Mouse (Mus musculus): Measurements from ENCODE around the gene Rftn1. TPM values are rescaled to one million over a fixed set of nuclear protein-coding genes. Genes with fewer than 3 reads are reported as not detected.
"Not testable (repeated sequence)": the region's sequence is repeated elsewhere in the genome, so short reads cannot be mapped to it uniquely, and the experiment has no call there.

Gene Rftn1
- total RNA-seq (2015) (13.2 and 15.5 TPM in 2 replicates), total RNA-seq (2017) (29.8 and 36.5 TPM in 2 replicates)

GRCm38 (mm10) chr17:50190131-50191015 lies at the start of gene Rftn1:
TSS of gene Rftn1 (minus strand) at chr17:50190674.
- peak; percentile 33 for ATAC-seq (replicated peaks; ENCODE audit: poor library complexity)

GRCm38 (mm10) chr17:50237818-50238610 lies 47.5 kb upstream of the Rftn1 start:
- peak; percentile 24; the same call in 1 of the 2 replicates for ATAC-seq (replicated peaks; ENCODE audit: poor library complexity)

- ATAC-seq (replicated peaks; ENCODE audit: poor library complexity): peak; percentile 97
These were observed 46.9 kb upstream of the Rftn1 start for GRCm38 (mm10) chr17:50237436-50237709.

GRCm38 (mm10) chr17:50236702-50237435 lies 46.4 kb upstream of the Rftn1 start:
- ATAC-seq (replicated peaks; ENCODE audit: poor library complexity): no peak

- no peak for ATAC-seq (replicated peaks; ENCODE audit: poor library complexity)
These were observed 45.6 kb upstream of the Rftn1 start for GRCm38 (mm10) chr17:50235943-50236701.

- ATAC-seq (replicated peaks; ENCODE audit: poor library complexity): no peak
These were observed 43.5 kb upstream of the Rftn1 start for GRCm38 (mm10) chr17:50233956-50234355.

- ATAC-seq (replicated peaks; ENCODE audit: poor library complexity): no peak
These were observed 42.3 kb upstream of the Rftn1 start for GRCm38 (mm10) chr17:50232821-50233220.

GRCm38 (mm10) chr17:50231206-50231605 lies 40.7 kb upstream of the Rftn1 start:
- ATAC-seq (replicated peaks; ENCODE audit: poor library complexity): no peak

- peak; percentile 46 for ATAC-seq (replicated peaks; ENCODE audit: poor library complexity)
These were observed 39.1 kb upstream of the Rftn1 start for GRCm38 (mm10) chr17:50229534-50229933.

GRCm38 (mm10) chr17:50227366-50227765 lies 36.9 kb upstream of the Rftn1 start:
- peak; percentile 43 for ATAC-seq (replicated peaks; ENCODE audit: poor library complexity)

- ATAC-seq (replicated peaks; ENCODE audit: poor library complexity): no peak
These were observed 34.2 kb upstream of the Rftn1 start for GRCm38 (mm10) chr17:50224718-50225117.

- peak; percentile 81 for ATAC-seq (replicated peaks; ENCODE audit: poor library complexity)
These were observed 27.5 kb upstream of the Rftn1 start for GRCm38 (mm10) chr17:50217978-50218377.

- peak; percentile 40 for ATAC-seq (replicated peaks; ENCODE audit: poor library complexity)
These were observed 24.6 kb upstream of the Rftn1 start for GRCm38 (mm10) chr17:50215104-50215503.

- ATAC-seq (replicated peaks; ENCODE audit: poor library complexity): peak; percentile 50
These were observed 22.6 kb upstream of the Rftn1 start for GRCm38 (mm10) chr17:50213117-50213516.

GRCm38 (mm10) chr17:50211816-50212215 lies 21.3 kb upstream of the Rftn1 start:
- no peak for ATAC-seq (replicated peaks; ENCODE audit: poor library complexity)

- no peak for ATAC-seq (replicated peaks; ENCODE audit: poor library complexity)
These were observed 19.4 kb upstream of the Rftn1 start for GRCm38 (mm10) chr17:50209831-50210230.

GRCm38 (mm10) chr17:50208137-50209045 lies 17.9 kb upstream of the Rftn1 start:
- ATAC-seq (replicated peaks; ENCODE audit: poor library complexity): no peak

- ATAC-seq (replicated peaks; ENCODE audit: poor library complexity): not testable (repeated sequence)
These were observed 15.8 kb upstream of the Rftn1 start for GRCm38 (mm10) chr17:50206262-50206661.

- not testable (repeated sequence) for ATAC-seq (replicated peaks; ENCODE audit: poor library complexity)
These were observed 15.4 kb upstream of the Rftn1 start for GRCm38 (mm10) chr17:50205840-50206239.
